Mouse (Mus musculus): ENCODE measurements at regions not wholly inside any gene's neighbourhood (a gene's known extent, or its start where the extent isn't known, plus 50 kb on each side); places are given as distances from the start of the nearest gene placed in this dataset.
"Not testable (repeated sequence)": the region's sequence is repeated elsewhere in the genome, so short reads cannot be mapped to it uniquely, and the experiment has no call there.

GRCm38 (mm10) chr11:111964066-111964465 is 818.0 kb upstream of the Sox9 start:
- 54% methylated on average over 6 of the region's 6 CpGs for WGBS

GRCm38 (mm10) chr11:111966401-111966800 is 815.6 kb upstream of the Sox9 start:
- 93% methylated on average over 3 of the region's 3 CpGs for WGBS
- no peak overlapping the region for H3K27ac ChIP-seq
- H3K4me3 ChIP-seq (replicated peaks) = no peak overlapping the region
- H3K36me3 ChIP-seq (replicated peaks) = no peaks in the 10 kb centered on the region
- H3K9me3 ChIP-seq = no peaks in the 10 kb centered on the region
- H3K4me2 ChIP-seq = no peak overlapping the region
- H3K9ac ChIP-seq = no peak overlapping the region
- H3K4me1 ChIP-seq = peaks cover 4% of the 10 kb centered on the region; the same call in 1 of the 2 replicates
- no peaks in the 10 kb centered on the region for H3K27me3 ChIP-seq
- ATAC-seq (ENCODE audit: low FRiP score) = no peak

More at GRCm38 (mm10) chr11:111964066-111964465, 818.0 kb upstream of the Sox9 start:
- Histone ChIP-seq H3K4me2 (no peak overlapping the region), H3K36me3 (replicated peaks) (no peaks in the 10 kb centered on the region), H3K9ac (no peak overlapping the region), H3K27ac (no peak overlapping the region), H3K4me3 (replicated peaks) (no peak overlapping the region), H3K27me3 (no peaks in the 10 kb centered on the region), H3K9me3 (no peaks in the 10 kb centered on the region), H3K4me1 (peaks cover 8% of the 10 kb centered on the region; the same call in 1 of the 2 replicates)
- ATAC-seq (ENCODE audit: low FRiP score) = no peak

GRCm38 (mm10) chr11:111971001-111971400 is 811.0 kb upstream of the Sox9 start:
- Histone ChIP-seq H3K36me3 (replicated peaks) (no peaks in the 10 kb centered on the region), H3K9me3 (no peaks in the 10 kb centered on the region), H3K4me1 (no peaks in the 10 kb centered on the region), H3K4me3 (replicated peaks) (no peak overlapping the region), H3K9ac (no peak overlapping the region), H3K27me3 (no peaks in the 10 kb centered on the region), H3K27ac (no peak overlapping the region), H3K4me2 (no peak overlapping the region)
- ATAC-seq (ENCODE audit: low FRiP score) = no peak
- WGBS = 91% methylated on average over 4 of the region's 4 CpGs

- Histone ChIP-seq H3K27me3 (no peaks in the 10 kb centered on the region), H3K36me3 (replicated peaks) (no peaks in the 10 kb centered on the region), H3K4me2 (no peak overlapping the region), H3K4me1 (no peaks in the 10 kb centered on the region), H3K27ac (no peak overlapping the region), H3K4me3 (replicated peaks) (no peak overlapping the region), H3K9ac (no peak overlapping the region), H3K9me3 (no peaks in the 10 kb centered on the region)
- ATAC-seq (ENCODE audit: low FRiP score) = no peak
- WGBS = 85% methylated on average over 4 of the region's 4 CpGs
Observed at GRCm38 (mm10) chr11:111978667-111979066, 803.4 kb upstream of the Sox9 start.

- H3K4me1 ChIP-seq = no peaks in the 10 kb centered on the region
- H3K4me3 ChIP-seq (replicated peaks) = no peak overlapping the region
- no peaks in the 10 kb centered on the region for H3K9me3 ChIP-seq
- no peak overlapping the region for H3K9ac ChIP-seq
- no peak for ATAC-seq (ENCODE audit: low FRiP score)
- no peaks in the 10 kb centered on the region for H3K36me3 ChIP-seq (replicated peaks)
- no peaks in the 10 kb centered on the region for H3K27me3 ChIP-seq
- 84% methylated on average over 4 of the region's 4 CpGs for WGBS
- H3K27ac ChIP-seq = no peak overlapping the region
- no peak overlapping the region for H3K4me2 ChIP-seq
Observed at GRCm38 (mm10) chr11:111996395-111996794, 785.6 kb upstream of the Sox9 start.

- H3K4me2 ChIP-seq; H3K4me3 ChIP-seq (replicated peaks); H3K9me3 ChIP-seq; H3K36me3 ChIP-seq (replicated peaks); H3K27me3 ChIP-seq; H3K27ac ChIP-seq; H3K9ac ChIP-seq; H3K4me1 ChIP-seq: not testable (repeated sequence)
- WGBS = 88% methylated on average over 1 of the region's 2 CpGs
- peak; percentile 87 for ATAC-seq (ENCODE audit: low FRiP score)
Observed at GRCm38 (mm10) chr11:112010848-112011247, 771.2 kb upstream of the Sox9 start.

GRCm38 (mm10) chr11:112017906-112018305 is 764.1 kb upstream of the Sox9 start:
- WGBS = 90% methylated on average over 3 of the region's 3 CpGs
- no peak overlapping the region for H3K27ac ChIP-seq

GRCm38 (mm10) chr11:112028031-112028430 is 754.0 kb upstream of the Sox9 start:
- H3K36me3 ChIP-seq (replicated peaks) = no peaks in the 10 kb centered on the region
- H3K27ac ChIP-seq = no peak overlapping the region
- no peaks in the 10 kb centered on the region; the same call in 1 of the 2 replicates for H3K9me3 ChIP-seq
- ATAC-seq (ENCODE audit: low FRiP score) = no peak
- H3K4me1 ChIP-seq = no peaks in the 10 kb centered on the region
- WGBS = 88% methylated on average over 5 of the region's 5 CpGs
- H3K9ac ChIP-seq = no peak overlapping the region
- H3K27me3 ChIP-seq = no peaks in the 10 kb centered on the region
- H3K4me2 ChIP-seq = no peak overlapping the region
- no peak overlapping the region for H3K4me3 ChIP-seq (replicated peaks)

More at GRCm38 (mm10) chr11:112017906-112018305, 764.1 kb upstream of the Sox9 start:
- Histone ChIP-seq H3K4me2 (no peak overlapping the region), H3K36me3 (replicated peaks) (no peaks in the 10 kb centered on the region), H3K4me1 (no peaks in the 10 kb centered on the region), H3K27me3 (no peaks in the 10 kb centered on the region), H3K9me3 (no peaks in the 10 kb centered on the region), H3K4me3 (replicated peaks) (no peak overlapping the region), H3K9ac (no peak overlapping the region)
- no peak for ATAC-seq (ENCODE audit: low FRiP score)

- no peak for ATAC-seq (ENCODE audit: low FRiP score)
- Histone ChIP-seq H3K27me3 (no peaks in the 10 kb centered on the region), H3K27ac (no peak overlapping the region), H3K36me3 (replicated peaks) (no peaks in the 10 kb centered on the region), H3K4me1 (no peaks in the 10 kb centered on the region), H3K4me2 (no peak overlapping the region), H3K4me3 (replicated peaks) (no peak overlapping the region), H3K9ac (no peak overlapping the region), H3K9me3 (no peaks in the 10 kb centered on the region)
- 95% methylated on average over 11 of the region's 11 CpGs for WGBS
Observed at GRCm38 (mm10) chr11:112038741-112039140, 743.3 kb upstream of the Sox9 start.

GRCm38 (mm10) chr11:112044455-112044854 is 737.6 kb upstream of the Sox9 start:
- Histone ChIP-seq H3K4me2 (no peak overlapping the region), H3K36me3 (replicated peaks) (no peaks in the 10 kb centered on the region), H3K27ac (no peak overlapping the region), H3K4me1 (no peaks in the 10 kb centered on the region), H3K4me3 (replicated peaks) (no peak overlapping the region), H3K9me3 (no peaks in the 10 kb centered on the region), H3K27me3 (no peaks in the 10 kb centered on the region), H3K9ac (no peak overlapping the region)
- ATAC-seq (ENCODE audit: low FRiP score) = no peak
- 26% methylated on average over 5 of the region's 5 CpGs for WGBS

- no peaks in the 10 kb centered on the region for H3K9me3 ChIP-seq
- no peak for ATAC-seq (ENCODE audit: low FRiP score)
- WGBS = 96% methylated on average over 2 of the region's 2 CpGs
Observed at GRCm38 (mm10) chr11:112045353-112045752, 736.7 kb upstream of the Sox9 start.

GRCm38 (mm10) chr11:112050362-112050761 is 731.7 kb upstream of the Sox9 start:
- 20% methylated on average over 7 of the region's 7 CpGs for WGBS
- H3K4me3 ChIP-seq (replicated peaks) = no peak overlapping the region
- H3K27ac ChIP-seq = no peak overlapping the region
- no peak overlapping the region for H3K4me2 ChIP-seq
- no peak for ATAC-seq (ENCODE audit: low FRiP score)
- H3K36me3 ChIP-seq (replicated peaks) = no peaks in the 10 kb centered on the region
- H3K9me3 ChIP-seq = no peaks in the 10 kb centered on the region
- H3K9ac ChIP-seq = no peak overlapping the region
- 0 out of 2 replicates have a peak, but pooled peaks cover 4% of the 10 kb centered on the region for H3K4me1 ChIP-seq
- no peaks in the 10 kb centered on the region for H3K27me3 ChIP-seq

More at GRCm38 (mm10) chr11:112045353-112045752, 736.7 kb upstream of the Sox9 start:
- Histone ChIP-seq H3K9ac (no peak overlapping the region), H3K27me3 (no peaks in the 10 kb centered on the region), H3K27ac (no peak overlapping the region), H3K36me3 (replicated peaks) (no peaks in the 10 kb centered on the region), H3K4me3 (replicated peaks) (no peak overlapping the region), H3K4me2 (no peak overlapping the region), H3K4me1 (0 out of 2 replicates have a peak, but pooled peaks cover 2% of the 10 kb centered on the region)

GRCm38 (mm10) chr11:112055591-112055990 is 726.4 kb upstream of the Sox9 start:
- Histone ChIP-seq H3K27me3 (no peaks in the 10 kb centered on the region), H3K4me3 (replicated peaks) (no peak overlapping the region), H3K9ac (no peak overlapping the region), H3K36me3 (replicated peaks) (no peaks in the 10 kb centered on the region), H3K27ac (no peak overlapping the region), H3K9me3 (no peaks in the 10 kb centered on the region), H3K4me1 (peaks cover 5% of the 10 kb centered on the region; the same call in 1 of the 2 replicates), H3K4me2 (no peak overlapping the region)
- no peak for ATAC-seq (ENCODE audit: low FRiP score)
- whole genome bisulfite sequencing = 65% methylated on average over 6 of the region's 6 CpGs

All from forebrain, embryonic 12.5 days (tissue).